Mouse (Mus musculus): ENCODE results near the gene Trim71. TPM values are rescaled to one million over a fixed set of nuclear protein-coding genes. Genes with fewer than 3 reads are reported as not detected.

Gene Trim71
- polyA plus RNA-seq, 1 experiment from 2014 or later = 1.9 TPM

- H3K9me3 ChIP-seq (replicated peaks; ENCODE audit: control insufficient read depth, low read length) = no peaks in the 10 kb centered on the region
- 67% methylated on average over 17 of the region's 17 CpGs for WGBS
- no peak overlapping the region for H3K4me2 ChIP-seq (ENCODE audit: low read depth, low read length)
- H3K4me3 ChIP-seq (ENCODE audit: low read depth, low read length) = no peak overlapping the region
- peaks cover 5% of the 10 kb centered on the region; the same call in 1 of the 2 replicates for H3K4me1 ChIP-seq (ENCODE audit: control insufficient read depth, insufficient read depth, low read length)
- no peak overlapping the region for H3K27ac ChIP-seq (replicated peaks; ENCODE audit: low read depth, low read length)
- H3K9ac ChIP-seq (replicated peaks; ENCODE audit: low read length) = no peak overlapping the region
- no peak for ATAC-seq (replicated peaks; ENCODE audit: insufficient number of reproducible peaks, low FRiP score, low TSS enrichment, low read depth)
- no peak for DNase-seq (ENCODE audit: low spot score)
- H3K27me3 ChIP-seq (ENCODE audit: control insufficient read depth, insufficient read depth, low read length) = no peaks in the 10 kb centered on the region
- H3K36me3 ChIP-seq (replicated peaks; ENCODE audit: control insufficient read depth, insufficient read depth, low read depth, low read length) = no peaks in the 10 kb centered on the region
These were observed 20.1 kb downstream of the Trim71 start for GRCm38 (mm10) chr9:114543882-114544753.

GRCm38 (mm10) chr9:114541279-114541741 lies 22.9 kb downstream of the Trim71 start:
- Histone ChIP-seq H3K27me3 (ENCODE audit: control insufficient read depth, insufficient read depth, low read length) (no peaks in the 10 kb centered on the region), H3K9ac (replicated peaks; ENCODE audit: low read length) (no peak overlapping the region), H3K9me3 (replicated peaks; ENCODE audit: control insufficient read depth, low read length) (no peaks in the 10 kb centered on the region), H3K4me3 (ENCODE audit: low read depth, low read length) (no peak overlapping the region), H3K4me2 (ENCODE audit: low read depth, low read length) (no peak overlapping the region), H3K36me3 (replicated peaks; ENCODE audit: control insufficient read depth, insufficient read depth, low read depth, low read length) (no peaks in the 10 kb centered on the region), H3K4me1 (ENCODE audit: control insufficient read depth, insufficient read depth, low read length) (peaks cover 3% of the 10 kb centered on the region; the same call in 1 of the 2 replicates), H3K27ac (replicated peaks; ENCODE audit: low read depth, low read length) (no peak overlapping the region)
- ATAC-seq (replicated peaks; ENCODE audit: insufficient number of reproducible peaks, low FRiP score, low TSS enrichment, low read depth) (no peak), DNase-seq (ENCODE audit: low spot score) (no peak)
- WGBS = 19% methylated on average over 1 of the region's 1 CpGs

- 61% methylated on average over 7 of the region's 7 CpGs for WGBS
- no peaks in the 10 kb centered on the region for H3K27me3 ChIP-seq (ENCODE audit: control insufficient read depth, insufficient read depth, low read length)
- no peak for ATAC-seq (replicated peaks; ENCODE audit: insufficient number of reproducible peaks, low FRiP score, low TSS enrichment, low read depth)
- no peaks in the 10 kb centered on the region for H3K9me3 ChIP-seq (replicated peaks; ENCODE audit: control insufficient read depth, low read length)
- H3K4me2 ChIP-seq (ENCODE audit: low read depth, low read length) = no peak overlapping the region
- H3K36me3 ChIP-seq (replicated peaks; ENCODE audit: control insufficient read depth, insufficient read depth, low read depth, low read length) = no peaks in the 10 kb centered on the region
- no peak overlapping the region for H3K9ac ChIP-seq (replicated peaks; ENCODE audit: low read length)
- DNase-seq (ENCODE audit: low spot score) = no peak
- H3K4me1 ChIP-seq (ENCODE audit: control insufficient read depth, insufficient read depth, low read length) = peaks cover 3% of the 10 kb centered on the region; the same call in 1 of the 2 replicates
- no peak overlapping the region for H3K4me3 ChIP-seq (ENCODE audit: low read depth, low read length)
- H3K27ac ChIP-seq (replicated peaks; ENCODE audit: low read depth, low read length) = no peak overlapping the region
These were observed 25.1 kb downstream of the Trim71 start for GRCm38 (mm10) chr9:114538996-114539563.

- no peak overlapping the region for H3K4me3 ChIP-seq (ENCODE audit: low read depth, low read length)
- no peaks in the 10 kb centered on the region for H3K27me3 ChIP-seq (ENCODE audit: control insufficient read depth, insufficient read depth, low read length)
- WGBS = 14% methylated on average over 2 of the region's 2 CpGs
- H3K4me2 ChIP-seq (ENCODE audit: low read depth, low read length) = no peak overlapping the region
- H3K9ac ChIP-seq (replicated peaks; ENCODE audit: low read length) = no peak overlapping the region
- H3K36me3 ChIP-seq (replicated peaks; ENCODE audit: control insufficient read depth, insufficient read depth, low read depth, low read length) = no peaks in the 10 kb centered on the region
- peaks cover 3% of the 10 kb centered on the region; the same call in 1 of the 2 replicates for H3K4me1 ChIP-seq (ENCODE audit: control insufficient read depth, insufficient read depth, low read length)
- H3K9me3 ChIP-seq (replicated peaks; ENCODE audit: control insufficient read depth, low read length) = no peaks in the 10 kb centered on the region
- DNase-seq (ENCODE audit: low spot score) = peak; percentile 64
- H3K27ac ChIP-seq (replicated peaks; ENCODE audit: low read depth, low read length) = no peak overlapping the region
- peak; percentile 79 for ATAC-seq (replicated peaks; ENCODE audit: insufficient number of reproducible peaks, low FRiP score, low TSS enrichment, low read depth)
These were observed 27.5 kb downstream of the Trim71 start for GRCm38 (mm10) chr9:114536628-114537027.

- 76% methylated on average over 9 of the region's 9 CpGs for WGBS
- ATAC-seq (replicated peaks; ENCODE audit: insufficient number of reproducible peaks, low FRiP score, low TSS enrichment, low read depth) = no peak
- DNase-seq (ENCODE audit: low spot score) = no peak
- H3K27ac ChIP-seq (replicated peaks; ENCODE audit: low read depth, low read length) = no peak overlapping the region
- peaks cover 3% of the 10 kb centered on the region; the same call in 1 of the 2 replicates for H3K4me1 ChIP-seq (ENCODE audit: control insufficient read depth, insufficient read depth, low read length)
- no peak overlapping the region for H3K4me2 ChIP-seq (ENCODE audit: low read depth, low read length)
- H3K36me3 ChIP-seq (replicated peaks; ENCODE audit: control insufficient read depth, insufficient read depth, low read depth, low read length) = no peaks in the 10 kb centered on the region
- H3K27me3 ChIP-seq (ENCODE audit: control insufficient read depth, insufficient read depth, low read length) = no peaks in the 10 kb centered on the region
- H3K9ac ChIP-seq (replicated peaks; ENCODE audit: low read length) = no peak overlapping the region
- no peak overlapping the region for H3K4me3 ChIP-seq (ENCODE audit: low read depth, low read length)
- H3K9me3 ChIP-seq (replicated peaks; ENCODE audit: control insufficient read depth, low read length) = no peaks in the 10 kb centered on the region
These were observed 29.2 kb downstream of the Trim71 start for GRCm38 (mm10) chr9:114534747-114535517.

GRCm38 (mm10) chr9:114533848-114534247 lies 30.3 kb downstream of the Trim71 start:
- Histone ChIP-seq H3K4me3 (ENCODE audit: low read depth, low read length) (no peak overlapping the region), H3K4me1 (ENCODE audit: control insufficient read depth, insufficient read depth, low read length) (peaks cover 3% of the 10 kb centered on the region; the same call in 1 of the 2 replicates), H3K4me2 (ENCODE audit: low read depth, low read length) (no peak overlapping the region), H3K27me3 (ENCODE audit: control insufficient read depth, insufficient read depth, low read length) (no peaks in the 10 kb centered on the region), H3K9me3 (replicated peaks; ENCODE audit: control insufficient read depth, low read length) (no peaks in the 10 kb centered on the region), H3K36me3 (replicated peaks; ENCODE audit: control insufficient read depth, insufficient read depth, low read depth, low read length) (no peaks in the 10 kb centered on the region), H3K27ac (replicated peaks; ENCODE audit: low read depth, low read length) (no peak overlapping the region), H3K9ac (replicated peaks; ENCODE audit: low read length) (no peak overlapping the region)
- ATAC-seq (replicated peaks; ENCODE audit: insufficient number of reproducible peaks, low FRiP score, low TSS enrichment, low read depth) (0 out of 2 replicates have a peak, but pooled peaks have one; percentile 16), DNase-seq (ENCODE audit: low spot score) (no peak)
- WGBS = 76% methylated on average over 4 of the region's 4 CpGs

GRCm38 (mm10) chr9:114531276-114531675 lies 32.9 kb downstream of the Trim71 start:
- Histone ChIP-seq H3K27me3 (ENCODE audit: control insufficient read depth, insufficient read depth, low read length) (no peaks in the 10 kb centered on the region), H3K9me3 (replicated peaks; ENCODE audit: control insufficient read depth, low read length) (no peaks in the 10 kb centered on the region), H3K4me3 (ENCODE audit: low read depth, low read length) (no peak overlapping the region), H3K27ac (replicated peaks; ENCODE audit: low read depth, low read length) (no peak overlapping the region), H3K4me2 (ENCODE audit: low read depth, low read length) (no peak overlapping the region), H3K4me1 (ENCODE audit: control insufficient read depth, insufficient read depth, low read length) (peaks cover 3% of the 10 kb centered on the region; the same call in 1 of the 2 replicates), H3K9ac (replicated peaks; ENCODE audit: low read length) (no peak overlapping the region), H3K36me3 (replicated peaks; ENCODE audit: control insufficient read depth, insufficient read depth, low read depth, low read length) (no peaks in the 10 kb centered on the region)
- DNase-seq (ENCODE audit: low spot score) = peak; percentile 33
- WGBS = 15% methylated on average over 11 of the region's 11 CpGs
- no peak for ATAC-seq (replicated peaks; ENCODE audit: insufficient number of reproducible peaks, low FRiP score, low TSS enrichment, low read depth)
